Mouse (Mus musculus): Measurements from ENCODE around the gene Tmem117. TPM values are rescaled to one million over a fixed set of nuclear protein-coding genes. Genes with fewer than 3 reads are reported as not detected.

Gene Tmem117
- total and polyA plus RNA-seq, 2 experiments from 2014 or later, result 19.1 to 20.4 TPM

DNA sequence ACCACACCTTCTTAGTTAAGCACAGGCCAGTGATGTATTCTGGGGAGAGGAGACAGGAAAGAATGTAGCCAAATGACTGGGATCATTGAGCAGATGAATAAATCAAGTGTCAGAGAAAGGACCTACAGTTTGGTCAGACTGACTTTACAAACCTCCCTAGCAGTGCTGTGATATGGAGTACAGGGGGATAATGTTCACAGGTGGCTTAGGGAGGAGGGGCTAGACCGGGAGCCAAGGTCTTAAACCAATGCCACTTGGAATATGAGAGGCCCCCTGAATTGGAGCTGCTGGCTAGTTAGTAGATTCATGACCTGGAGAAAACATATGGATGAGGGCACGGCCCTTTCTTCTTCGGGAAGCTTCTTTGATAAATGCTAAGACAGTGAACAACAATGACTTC lies 177.0 kb downstream of the Tmem117 start:
- Histone ChIP-seq H3K4me3 (ENCODE audit: low read depth, low read length) (no peak overlapping the region), H3K4me2 (ENCODE audit: low read depth, low read length, poor library complexity, severe bottlenecking) (no peak overlapping the region), H3K27ac (ENCODE audit: low read depth, low read length) (no peak overlapping the region), H3K4me1 (ENCODE audit: insufficient read depth, low read length) (no peaks in the 10 kb centered on the region), H3K9ac (replicated peaks; ENCODE audit: low read length, poor library complexity, severe bottlenecking) (no peak overlapping the region), H3K9me3 (ENCODE audit: low read length) (no peaks in the 10 kb centered on the region), H3K36me3 (ENCODE audit: insufficient read depth, low read length) (no peaks in the 10 kb centered on the region), H3K27me3 (ENCODE audit: insufficient read depth, low read length) (no peaks in the 10 kb centered on the region)
- ATAC-seq (ENCODE audit: low FRiP score), result no peak
- no peak for TF ChIP-seq CTCF (IDR thresholded peaks at IDR 0.05)
- WGBS, result 83% methylated on average over 3 of the region's 3 CpGs
- DNase-seq (ENCODE audit: low spot score), result no peak

GRCm38 (mm10) chr15:94811550-94811949 lies 182.5 kb downstream of the Tmem117 start:
- Histone ChIP-seq H3K9me3 (ENCODE audit: low read length) (no peaks in the 10 kb centered on the region), H3K4me1 (ENCODE audit: insufficient read depth, low read length) (no peaks in the 10 kb centered on the region), H3K9ac (replicated peaks; ENCODE audit: low read length, poor library complexity, severe bottlenecking) (no peak overlapping the region), H3K4me3 (ENCODE audit: low read depth, low read length) (no peak overlapping the region), H3K4me2 (ENCODE audit: low read depth, low read length, poor library complexity, severe bottlenecking) (no peak overlapping the region), H3K27me3 (ENCODE audit: insufficient read depth, low read length) (no peaks in the 10 kb centered on the region), H3K27ac (ENCODE audit: low read depth, low read length) (no peak overlapping the region), H3K36me3 (ENCODE audit: insufficient read depth, low read length) (no peaks in the 10 kb centered on the region)
- ATAC-seq (ENCODE audit: low FRiP score), result no peak
- DNase-seq (ENCODE audit: low spot score), result peak; percentile 19
- 53% methylated on average over 5 of the region's 5 CpGs for WGBS
- no peak for TF ChIP-seq CTCF (IDR thresholded peaks at IDR 0.05)

GRCm38 (mm10) chr15:94814213-94815100 lies 185.4 kb downstream of the Tmem117 start:
- DNase-seq (ENCODE audit: low spot score) (no peak), ATAC-seq (ENCODE audit: low FRiP score) (no peak)
- Histone ChIP-seq H3K4me1 (ENCODE audit: insufficient read depth, low read length) (no peaks in the 10 kb centered on the region), H3K36me3 (ENCODE audit: insufficient read depth, low read length) (no peaks in the 10 kb centered on the region), H3K9me3 (ENCODE audit: low read length) (no peaks in the 10 kb centered on the region), H3K4me2 (ENCODE audit: low read depth, low read length, poor library complexity, severe bottlenecking) (no peak overlapping the region), H3K9ac (replicated peaks; ENCODE audit: low read length, poor library complexity, severe bottlenecking) (no peak overlapping the region), H3K27me3 (ENCODE audit: insufficient read depth, low read length) (no peaks in the 10 kb centered on the region), H3K27ac (ENCODE audit: low read depth, low read length) (no peak overlapping the region), H3K4me3 (ENCODE audit: low read depth, low read length) (no peak overlapping the region)
- TF ChIP-seq CTCF (IDR thresholded peaks at IDR 0.05), result no peak
- WGBS, result 90% methylated on average over 15 of the region's 15 CpGs

DNA sequence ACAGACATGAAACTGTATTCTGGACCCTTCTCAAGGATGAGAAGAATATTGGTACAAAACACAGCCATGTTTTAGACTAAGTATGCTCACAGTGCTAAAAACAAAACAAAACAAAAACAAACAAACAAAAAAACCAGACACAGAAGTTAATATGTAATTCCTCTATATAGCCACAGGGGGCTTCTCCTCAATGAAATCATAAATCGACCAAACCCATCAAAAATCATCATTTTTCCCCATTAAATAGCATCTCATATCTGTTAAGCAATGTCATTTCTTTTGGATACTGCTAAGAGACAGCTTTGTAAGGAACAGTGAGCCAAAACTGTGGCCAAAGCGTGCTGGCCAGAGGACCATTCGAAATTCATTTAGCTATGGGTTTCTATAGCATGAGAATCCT lies 206.6 kb downstream of the Tmem117 start:
- Histone ChIP-seq H3K9ac (replicated peaks; ENCODE audit: low read length, poor library complexity, severe bottlenecking) (no peak overlapping the region), H3K27ac (ENCODE audit: low read depth, low read length) (no peak overlapping the region), H3K9me3 (ENCODE audit: low read length) (no peaks in the 10 kb centered on the region), H3K4me3 (ENCODE audit: low read depth, low read length) (no peak overlapping the region), H3K4me1 (ENCODE audit: insufficient read depth, low read length) (no peaks in the 10 kb centered on the region), H3K27me3 (ENCODE audit: insufficient read depth, low read length) (no peaks in the 10 kb centered on the region), H3K4me2 (ENCODE audit: low read depth, low read length, poor library complexity, severe bottlenecking) (no peak overlapping the region), H3K36me3 (ENCODE audit: insufficient read depth, low read length) (no peaks in the 10 kb centered on the region)
- 92% methylated on average over 3 of the region's 3 CpGs for WGBS
- TF ChIP-seq CTCF (IDR thresholded peaks at IDR 0.05), result peak; percentile 51
- ATAC-seq (ENCODE audit: low FRiP score) (no peak), DNase-seq (ENCODE audit: low spot score) (no peak)

DNA sequence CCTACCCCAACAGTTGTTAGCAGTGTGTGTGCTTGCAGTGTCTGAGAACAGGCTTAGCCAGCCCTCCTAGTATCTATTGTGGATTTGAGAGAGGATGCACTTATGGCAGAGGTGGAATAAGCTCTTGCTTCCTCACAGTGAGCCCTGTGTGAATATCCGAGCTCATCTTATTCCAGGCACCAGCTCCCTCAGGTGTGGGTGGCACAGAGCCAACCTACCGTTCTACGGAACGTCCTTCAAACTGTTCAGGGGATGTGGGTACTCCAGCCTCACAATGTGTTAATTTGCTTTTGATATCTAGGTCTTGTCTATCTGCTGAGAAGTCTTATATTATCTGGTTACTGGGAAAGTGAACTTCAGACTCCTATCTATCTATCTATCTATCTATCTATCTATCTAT lies 209.6 kb downstream of the Tmem117 start:
- no peaks in the 10 kb centered on the region for H3K36me3 ChIP-seq (ENCODE audit: insufficient read depth, low read length)
- no peak overlapping the region for H3K27ac ChIP-seq (ENCODE audit: low read depth, low read length)
- no peak overlapping the region for H3K4me3 ChIP-seq (ENCODE audit: low read depth, low read length)
- no peaks in the 10 kb centered on the region for H3K4me1 ChIP-seq (ENCODE audit: insufficient read depth, low read length)
- 51% methylated on average over 4 of the region's 4 CpGs for WGBS
- no peak for ATAC-seq (ENCODE audit: low FRiP score)
- TF ChIP-seq CTCF (IDR thresholded peaks at IDR 0.05), result no peak
- no peak overlapping the region for H3K4me2 ChIP-seq (ENCODE audit: low read depth, low read length, poor library complexity, severe bottlenecking)
- DNase-seq (ENCODE audit: low spot score), result no peak
- H3K9ac ChIP-seq (replicated peaks; ENCODE audit: low read length, poor library complexity, severe bottlenecking), result no peak overlapping the region
- H3K27me3 ChIP-seq (ENCODE audit: insufficient read depth, low read length), result no peaks in the 10 kb centered on the region
- H3K9me3 ChIP-seq (ENCODE audit: low read length), result no peaks in the 10 kb centered on the region; the same call in 1 of the 2 replicates

- ATAC-seq (ENCODE audit: low FRiP score) (no peak), DNase-seq (ENCODE audit: low spot score) (peak; percentile 48)
Observed at GRCm38 (mm10) chr15:94847501-94847900, 218.5 kb downstream of the Tmem117 start.

More at GRCm38 (mm10) chr15:94847501-94847900, 218.5 kb downstream of the Tmem117 start:
- Histone ChIP-seq H3K36me3 (ENCODE audit: insufficient read depth, low read length) (no peaks in the 10 kb centered on the region), H3K4me3 (ENCODE audit: low read depth, low read length) (no peak overlapping the region), H3K9me3 (ENCODE audit: low read length) (no peaks in the 10 kb centered on the region; the same call in 1 of the 2 replicates), H3K27ac (ENCODE audit: low read depth, low read length) (no peak overlapping the region), H3K9ac (replicated peaks; ENCODE audit: low read length, poor library complexity, severe bottlenecking) (no peak overlapping the region), H3K4me2 (ENCODE audit: low read depth, low read length, poor library complexity, severe bottlenecking) (no peak overlapping the region), H3K27me3 (ENCODE audit: insufficient read depth, low read length) (no peaks in the 10 kb centered on the region), H3K4me1 (ENCODE audit: insufficient read depth, low read length) (no peaks in the 10 kb centered on the region)
- peak; percentile 69 for TF ChIP-seq CTCF (IDR thresholded peaks at IDR 0.05)
- 73% methylated on average over 2 of the region's 2 CpGs for WGBS

Data from midbrain, postnatal 0 days (tissue).